Mouse (Mus musculus): ENCODE results near the gene Serinc3. TPM values are rescaled to one million over a fixed set of nuclear protein-coding genes. Genes with fewer than 3 reads are reported as not detected.
"Not testable (repeated sequence)": the region's sequence is repeated elsewhere in the genome, so short reads cannot be mapped to it uniquely, and the experiment has no call there.

Serinc3 gene
- polyA plus RNA-seq, 1 experiment, result 199 TPM

GRCm38 (mm10) chr2:163634211-163634610 lies 10.7 kb downstream of the Serinc3 start:
- DNase-seq (ENCODE audit: extremely low spot score in 1 of 2, low spot score in 1 of 2), result no peak

- DNase-seq (ENCODE audit: extremely low spot score in 1 of 2, low spot score in 1 of 2), result no peak
These were observed 13.2 kb downstream of the Serinc3 start for GRCm38 (mm10) chr2:163631715-163632114.

DNA sequence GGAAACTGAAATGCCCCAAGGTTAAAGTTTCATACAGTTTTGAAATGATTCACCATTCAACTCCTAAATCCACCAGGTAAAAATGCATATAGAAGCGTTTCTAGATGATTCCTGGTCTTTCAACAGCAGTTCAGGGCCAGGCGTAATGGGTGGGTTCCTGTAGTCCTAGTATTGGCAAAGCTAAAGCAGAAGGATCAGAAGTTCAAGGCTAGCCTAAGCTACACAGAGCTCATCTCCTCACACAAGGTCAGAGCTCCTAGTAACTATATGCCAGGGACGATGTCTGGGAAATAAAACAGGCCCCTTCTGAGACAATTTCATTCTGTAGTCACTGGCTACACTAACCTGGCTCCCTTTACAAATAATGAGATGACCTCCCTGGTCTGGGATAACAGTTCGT lies 13.7 kb downstream of the Serinc3 start:
- no peak for DNase-seq (ENCODE audit: extremely low spot score in 1 of 2, low spot score in 1 of 2)

GRCm38 (mm10) chr2:163621401-163621800 lies 23.5 kb downstream of the Serinc3 start:
- DNase-seq (ENCODE audit: extremely low spot score in 1 of 2, low spot score in 1 of 2), result not testable (repeated sequence)

DNA sequence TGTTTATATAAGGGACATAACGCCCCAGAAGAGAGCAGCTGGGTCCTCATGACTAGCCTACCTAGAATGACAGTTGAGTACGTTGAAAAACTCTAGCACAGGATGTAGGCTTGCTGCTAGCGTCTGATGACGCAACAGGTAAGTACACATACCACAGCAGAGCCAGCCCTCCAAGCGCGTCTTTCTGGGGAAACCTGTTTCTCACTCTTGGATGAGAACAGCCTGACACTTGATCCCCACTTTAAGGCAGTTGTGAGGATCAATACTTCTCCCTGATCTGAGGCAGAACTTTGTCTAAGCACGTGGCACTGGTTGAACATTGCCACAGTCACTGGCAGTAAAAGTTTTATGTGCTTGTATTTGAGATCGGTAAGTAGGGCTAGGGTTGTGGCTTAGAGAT lies 24.5 kb downstream of the Serinc3 start:
- no peak for DNase-seq (ENCODE audit: extremely low spot score in 1 of 2, low spot score in 1 of 2)

GRCm38 (mm10) chr2:163617874-163618273 lies 27.1 kb downstream of the Serinc3 start:
- DNase-seq (ENCODE audit: extremely low spot score in 1 of 2, low spot score in 1 of 2), result no peak

DNA sequence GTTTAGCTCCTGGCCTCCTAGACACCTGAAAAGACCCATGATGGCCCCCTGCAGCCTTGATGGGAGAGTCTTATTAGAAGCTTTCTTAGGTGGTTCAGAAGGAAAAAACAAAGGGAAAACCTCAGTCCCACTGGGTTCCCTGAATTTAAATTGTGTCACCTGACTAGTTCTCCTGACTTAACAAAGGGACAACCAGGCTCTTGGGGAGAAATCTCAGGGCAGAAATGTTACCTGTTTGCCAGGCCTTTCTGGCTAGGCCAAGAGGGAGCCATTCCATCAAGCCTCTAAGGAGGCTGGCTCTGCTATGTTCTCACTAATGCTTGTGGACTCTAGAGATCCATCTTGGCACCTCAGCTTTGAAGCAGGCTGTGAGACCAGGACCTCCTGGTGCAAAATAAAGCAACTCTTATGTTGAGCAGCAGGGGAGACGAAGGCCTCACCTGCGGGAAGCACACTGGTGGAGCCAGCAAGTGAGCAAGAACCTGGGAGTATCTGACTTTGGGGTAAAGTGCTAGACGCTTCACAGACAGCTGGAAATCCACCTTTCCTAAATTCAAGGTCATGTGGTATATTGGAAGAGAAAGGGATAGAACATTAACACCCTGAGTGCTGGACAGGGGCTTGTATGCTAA lies 27.6 kb downstream of the Serinc3 start:
- no peak for DNase-seq (ENCODE audit: extremely low spot score in 1 of 2, low spot score in 1 of 2)

- no peak for DNase-seq (ENCODE audit: extremely low spot score in 1 of 2, low spot score in 1 of 2)
These were observed 28.2 kb downstream of the Serinc3 start for GRCm38 (mm10) chr2:163616652-163617227.

DNA sequence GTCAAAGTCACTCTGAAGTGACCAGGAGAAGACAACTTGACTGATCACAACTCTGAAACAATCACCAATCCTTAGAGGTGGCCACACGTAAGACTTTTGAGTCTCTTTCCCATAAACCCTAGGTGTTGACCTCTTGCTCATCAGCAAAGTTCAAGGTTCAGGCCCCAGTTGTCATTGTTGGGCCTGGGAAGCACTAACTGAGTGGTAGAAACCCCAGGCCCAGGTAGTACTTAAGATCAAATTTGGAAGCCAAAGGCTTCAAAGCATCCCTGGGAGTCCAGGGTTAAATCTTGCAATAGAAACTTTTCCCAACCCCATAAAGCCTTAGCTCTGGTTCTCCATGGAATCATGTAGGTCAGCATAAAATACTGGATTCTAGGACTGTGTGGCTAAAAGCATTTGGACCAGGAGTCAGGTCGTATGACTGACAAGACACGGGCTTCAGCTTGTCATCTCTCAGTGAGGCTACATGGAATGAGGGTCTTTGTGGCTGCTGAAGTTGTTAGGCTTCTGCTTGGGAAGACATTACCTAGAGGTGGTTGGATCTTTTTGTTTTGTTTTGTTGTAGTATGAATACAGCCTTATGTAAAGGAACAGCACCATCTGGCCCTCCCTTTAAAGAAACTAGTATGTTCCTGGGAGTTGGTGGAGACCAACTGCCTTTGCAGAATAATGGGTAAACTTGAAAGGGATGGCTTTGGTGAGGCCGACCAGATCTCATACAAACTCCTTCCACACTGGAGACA lies 28.9 kb downstream of the Serinc3 start:
- peak in 1 of 2 experiments; percentile 24 for DNase-seq (ENCODE audit: extremely low spot score in 1 of 2, low spot score in 1 of 2)

DNA sequence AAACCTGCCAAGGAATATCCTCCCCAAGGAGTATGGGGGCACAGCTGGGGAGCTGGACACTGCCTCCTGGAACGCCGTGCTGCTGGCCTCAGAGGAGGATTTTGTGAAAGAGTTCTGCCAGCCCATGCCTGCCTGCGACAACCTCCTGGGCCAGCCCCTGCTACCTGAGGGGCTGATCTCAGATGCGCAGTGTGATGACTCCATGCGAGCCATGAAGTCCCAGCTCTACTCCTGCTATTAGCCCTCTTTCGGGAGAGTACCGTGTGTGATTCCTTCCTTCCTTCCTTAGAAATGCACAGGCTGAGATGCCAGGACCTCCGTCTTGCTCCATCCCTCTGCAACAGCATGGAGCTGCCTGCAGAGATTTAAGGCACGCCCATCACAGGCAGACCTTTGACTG lies 29.5 kb downstream of the Serinc3 start:
- no peak for DNase-seq (ENCODE audit: extremely low spot score in 1 of 2, low spot score in 1 of 2)

DNA sequence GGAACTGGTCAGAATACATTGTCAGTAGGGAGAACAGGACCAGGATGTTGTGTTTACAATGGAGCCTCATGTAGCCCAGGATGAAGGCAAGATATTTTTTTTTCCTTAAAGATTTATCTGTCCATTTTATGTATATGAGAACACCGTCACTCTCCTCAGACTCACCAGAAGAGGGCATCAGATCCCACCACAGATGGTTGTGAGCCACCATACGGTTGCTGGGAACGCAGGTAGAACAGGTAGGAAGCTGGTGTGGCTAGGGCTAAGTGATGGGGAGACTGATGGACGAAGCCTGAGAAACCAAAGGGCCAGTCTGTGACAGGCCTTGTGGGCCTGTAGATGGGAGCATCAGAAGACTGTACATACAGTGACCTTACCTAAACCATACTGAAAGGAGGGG lies 30.9 kb downstream of the Serinc3 start:
- no peak for DNase-seq (ENCODE audit: extremely low spot score in 1 of 2, low spot score in 1 of 2)

- no peak for DNase-seq (ENCODE audit: extremely low spot score in 1 of 2, low spot score in 1 of 2)
These were observed 31.7 kb downstream of the Serinc3 start for GRCm38 (mm10) chr2:163613206-163613605.

DNA sequence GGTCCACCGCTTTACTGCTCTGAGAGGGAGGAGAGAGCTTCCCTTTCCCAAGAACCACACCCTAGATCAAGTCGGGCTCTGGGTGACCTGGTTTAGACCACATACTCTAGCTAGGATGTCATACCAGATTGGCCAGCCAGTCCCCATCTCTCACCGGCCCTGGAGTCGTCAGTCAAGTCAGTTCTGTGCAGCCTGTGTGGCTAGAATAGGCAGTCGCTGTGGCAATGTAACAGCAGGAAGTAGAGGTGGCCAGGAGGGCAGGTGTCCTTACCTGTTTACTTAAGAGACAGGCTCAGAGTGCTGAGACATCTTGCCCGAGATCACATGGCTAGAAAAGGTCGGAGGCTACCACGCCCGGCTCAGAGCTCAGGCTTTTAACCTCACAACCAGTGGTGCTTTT lies 33.8 kb downstream of the Serinc3 start:
- no peak for DNase-seq (ENCODE audit: extremely low spot score in 1 of 2, low spot score in 1 of 2)

DNA sequence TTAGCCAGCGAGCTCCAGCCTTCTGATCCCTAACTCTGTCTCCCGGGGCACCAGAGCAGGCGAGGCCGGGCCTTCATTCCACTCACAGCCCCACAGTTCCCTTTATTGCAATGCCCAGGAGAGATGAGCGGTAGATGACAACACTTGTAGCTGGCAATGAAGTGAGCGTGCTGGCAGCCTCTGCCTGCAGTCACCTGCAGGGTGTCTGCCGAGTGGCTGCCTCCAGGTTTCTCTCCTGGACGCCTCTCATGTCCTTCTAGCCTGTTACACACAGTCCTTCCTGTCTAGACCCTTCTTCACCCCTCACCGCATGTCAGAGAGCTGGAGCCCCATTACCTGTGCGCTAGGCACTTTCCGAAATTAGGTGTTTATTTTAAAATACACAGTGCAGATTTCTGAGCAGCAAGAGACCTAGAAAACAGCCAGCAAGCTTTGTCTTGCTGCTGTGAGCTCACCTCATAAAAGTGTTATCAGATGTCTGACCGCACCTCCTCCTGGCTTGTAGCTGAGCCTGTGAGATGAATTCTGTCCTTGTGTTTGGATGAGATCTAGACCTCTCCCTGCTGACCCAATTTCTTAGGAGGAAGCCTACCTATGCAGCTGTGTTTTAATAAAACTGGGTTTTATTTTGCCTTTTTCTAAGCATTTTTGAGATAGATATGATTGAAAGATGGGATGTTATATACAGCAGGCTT lies 35.5 kb downstream of the Serinc3 start:
- no peak for DNase-seq (ENCODE audit: extremely low spot score in 1 of 2, low spot score in 1 of 2)

- no peak for DNase-seq (ENCODE audit: extremely low spot score in 1 of 2, low spot score in 1 of 2)
These were observed 36.9 kb downstream of the Serinc3 start for GRCm38 (mm10) chr2:163608008-163608407.

GRCm38 (mm10) chr2:163606161-163606560 lies 38.8 kb downstream of the Serinc3 start:
- DNase-seq (ENCODE audit: extremely low spot score in 1 of 2, low spot score in 1 of 2), result no peak

GRCm38 (mm10) chr2:163602101-163602971 lies 42.6 kb downstream of the Serinc3 start, which contains the start of gene Ttpal:
Gene Ttpal, plus strand, starts transcription at chr2:163602314.
- DNase-seq (ENCODE audit: extremely low spot score in 1 of 2, low spot score in 1 of 2), result peak; percentile 74 to 91

GRCm38 (mm10) chr2:163601712-163602100 lies 43.2 kb downstream of the Serinc3 start:
- no peak for DNase-seq (ENCODE audit: extremely low spot score in 1 of 2, low spot score in 1 of 2)

GRCm38 (mm10) chr2:163601066-163601465 lies 43.9 kb downstream of the Serinc3 start:
- no peak for DNase-seq (ENCODE audit: extremely low spot score in 1 of 2, low spot score in 1 of 2)

DNA sequence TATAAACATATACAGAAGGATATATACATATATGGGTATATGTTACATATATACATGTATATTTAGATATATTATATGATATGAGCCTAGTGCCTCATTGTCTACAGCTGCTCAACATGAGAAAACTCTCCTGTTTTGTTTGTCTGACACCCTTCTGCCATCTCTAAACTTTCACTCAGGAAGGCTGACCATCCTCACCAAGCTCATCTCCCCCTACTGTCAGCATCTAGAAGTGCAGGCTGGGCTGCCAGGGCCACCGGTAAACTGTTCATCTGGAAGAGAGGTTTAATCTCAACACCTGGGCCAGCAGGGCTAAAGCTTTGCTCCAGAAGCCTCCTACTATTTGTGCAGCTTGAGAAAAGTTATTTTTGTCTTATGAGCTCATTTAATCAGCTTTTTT lies 45.7 kb downstream of the Serinc3 start:
- peak in 1 of 2 experiments; percentile 71 for DNase-seq (ENCODE audit: extremely low spot score in 1 of 2, low spot score in 1 of 2)
